Mouse (Mus musculus): ENCODE results near the gene Pcp4l1.

- TF ChIP-seq CTCF (conservative IDR thresholded peaks at IDR 0.05; ENCODE audit: low read length) (no peak), POU5F1 (IDR thresholded peaks at IDR 0.05; ENCODE audit: borderline replicate concordance, low read length) (no peak), NANOG (IDR thresholded peaks at IDR 0.05; ENCODE audit: borderline replicate concordance, low read length) (no peak)
Observed at GRCm38 (mm10) chr1:171223796-171224195, 27.7 kb upstream of the Pcp4l1 start.
